Comparison of ENCODE assay signal across 29 mouse cellular contexts in genomic region chrX:103630303-103630702, GRCm38 (mm10). TPM values are rescaled to one million over a fixed set of nuclear protein-coding genes. Genes with fewer than 3 reads are reported as not detected.
"Had no signal": no experiment of that assay in that cellular context is flagged by ENCODE, and none has a peak within 500 bp of the region (broad histone marks: within the 10 kb centered on the region; RNA-seq: fewer than 3 reads in every experiment).

Gene Zcchc13 (plus strand): TSS chrX:103630586.

- H3K4me1 ChIP-seq: kidney, embryonic 15.5 days; liver, embryonic 13.5 days; megakaryocyte, embryonic 14.5 days; midbrain, embryonic 10.5 days; midbrain, embryonic 13.5 days had no signal

- H3K36me3 ChIP-seq: kidney, embryonic 15.5 days; liver, embryonic 13.5 days; midbrain, embryonic 10.5 days; midbrain, embryonic 13.5 days had no signal

- H3K27ac ChIP-seq: kidney, embryonic 15.5 days; left cerebral cortex, adult 2 months; liver, embryonic 13.5 days; macrophage; midbrain, embryonic 10.5 days; midbrain, embryonic 13.5 days had no signal

- H3K9me3 ChIP-seq: kidney, embryonic 15.5 days; liver, embryonic 13.5 days; megakaryocyte, embryonic 14.5 days; midbrain, embryonic 10.5 days; midbrain, embryonic 13.5 days had no signal

- H3K4me3 ChIP-seq: kidney, embryonic 15.5 days; left cerebral cortex, adult 2 months; liver, embryonic 13.5 days; megakaryocyte, embryonic 14.5 days; midbrain, embryonic 10.5 days; midbrain, embryonic 13.5 days had no signal

- H3K9ac ChIP-seq: kidney, embryonic 15.5 days; liver, embryonic 13.5 days; midbrain, embryonic 13.5 days had no signal

- H3K27me3 ChIP-seq: liver, embryonic 13.5 days had no signal

- ATAC-seq: midbrain, embryonic 13.5 days had no signal

- DNase-seq: kidney, adult 8-10 months; kidney, postnatal 10 days; kidney, postnatal 36 days; layer of hippocampus, postnatal 36 days; liver, embryonic 13.5 days; lung, adult 2 months; thymus, adult 18-20 months; thymus, postnatal 36 days had no signal

RNA-seq across cellular contexts. Expression of gene Zcchc13, which starts in this region (rescaled TPM):
- total RNA-seq: layer of hippocampus, adult 8-10 months; layer of hippocampus, postnatal 10 days; layer of hippocampus, postnatal 36 days; left cerebral cortex, adult 2 months; left cerebral cortex, postnatal 10 days; left cerebral cortex, postnatal 36 days; liver, adult 2 months; midbrain, postnatal 0 days had no signal
- polyA plus RNA-seq: kidney, embryonic 15.5 days; limb, embryonic 11.5 days; limb, embryonic 14.5 days; liver, adult 2 months; liver, embryonic 13.5 days; liver, embryonic 16.5 days; lung, adult 2 months; lung, embryonic 16.5 days; macrophage; midbrain, embryonic 10.5 days; midbrain, embryonic 13.5 days; midbrain, postnatal 0 days; neural tube, embryonic 11.5 days; neural tube, embryonic 14.5 days; small intestine, adult 2 months; spleen, adult 2 months; stomach, embryonic 16.5 days had no signal
